Mouse (Mus musculus): ENCODE results near the gene Cldn3. TPM values are rescaled to one million over a fixed set of nuclear protein-coding genes. Genes with fewer than 3 reads are reported as not detected.

Gene Cldn3
- polyA plus RNA-seq, 1 experiment, result not detected

GRCm38 (mm10) chr5:134973081-134973480, 12.9 kb upstream of the Cldn3 start:
- H3K36me3 ChIP-seq (ENCODE audit: control insufficient read depth, insufficient read depth), result no peaks in the 10 kb centered on the region
- H3ac ChIP-seq (ENCODE audit: control insufficient read depth, insufficient read length, low read depth), result no peak overlapping the region
- H3K4me3 ChIP-seq (ENCODE audit: insufficient read depth, poor library complexity, severe bottlenecking), result no peak overlapping the region
- H3K79me2 ChIP-seq (ENCODE audit: control insufficient read depth, insufficient read depth), result no peaks in the 10 kb centered on the region
- TF ChIP-seq CTCF (IDR thresholded peaks at IDR 0.05; ENCODE audit: control insufficient read depth, insufficient read depth, insufficient read length), result no peak
- TF ChIP-seq MAX (IDR thresholded peaks at IDR 0.05), result no peak
- no peak for TF ChIP-seq FOSL1 (IDR thresholded peaks at IDR 0.05; ENCODE audit: insufficient read depth, low read length, poor library complexity, severe bottlenecking)
- TF ChIP-seq USF1 (IDR thresholded peaks at IDR 0.05; ENCODE audit: low read depth), result no peak
- no peak for TF ChIP-seq CEBPB (IDR thresholded peaks at IDR 0.05; ENCODE audit: low read depth)
- TF ChIP-seq MYOG (IDR thresholded peaks at IDR 0.05; ENCODE audit: control insufficient read depth, extremely low read depth, insufficient read length), result no peak
- TF ChIP-seq MYOD1 (IDR thresholded peaks at IDR 0.05; ENCODE audit: control insufficient read depth, insufficient read length, low read depth), result no peak
- no peaks in the 10 kb centered on the region for H3K27me3 ChIP-seq (ENCODE audit: control insufficient read depth, insufficient read depth, insufficient read length)
- no peaks in the 10 kb centered on the region for H3K79me3 ChIP-seq (ENCODE audit: low read depth)

- Histone ChIP-seq H3ac (ENCODE audit: control insufficient read depth, insufficient read length, low read depth) (no peak overlapping the region), H3K36me3 (ENCODE audit: control insufficient read depth, insufficient read depth) (no peaks in the 10 kb centered on the region), H3K79me2 (ENCODE audit: control insufficient read depth, insufficient read depth) (no peaks in the 10 kb centered on the region), H3K79me3 (ENCODE audit: low read depth) (no peaks in the 10 kb centered on the region), H3K27me3 (ENCODE audit: control insufficient read depth, insufficient read depth, insufficient read length) (no peaks in the 10 kb centered on the region), H3K4me3 (ENCODE audit: insufficient read depth, poor library complexity, severe bottlenecking) (no peak overlapping the region)
- TF ChIP-seq CTCF (IDR thresholded peaks at IDR 0.05; ENCODE audit: control insufficient read depth, insufficient read depth, insufficient read length) (no peak), MAX (IDR thresholded peaks at IDR 0.05) (no peak), USF1 (IDR thresholded peaks at IDR 0.05; ENCODE audit: low read depth) (no peak), MYOD1 (IDR thresholded peaks at IDR 0.05; ENCODE audit: control insufficient read depth, insufficient read length, low read depth) (no peak), CEBPB (IDR thresholded peaks at IDR 0.05; ENCODE audit: low read depth) (no peak), FOSL1 (IDR thresholded peaks at IDR 0.05; ENCODE audit: insufficient read depth, low read length, poor library complexity, severe bottlenecking) (no peak), MYOG (IDR thresholded peaks at IDR 0.05; ENCODE audit: control insufficient read depth, extremely low read depth, insufficient read length) (no peak)
Measured at GRCm38 (mm10) chr5:134973526-134973925, 12.5 kb upstream of the Cldn3 start.

GRCm38 (mm10) chr5:134974294-134974693, 11.7 kb upstream of the Cldn3 start:
- Histone ChIP-seq H3K4me3 (ENCODE audit: insufficient read depth, poor library complexity, severe bottlenecking) (no peak overlapping the region), H3K79me3 (ENCODE audit: low read depth) (no peaks in the 10 kb centered on the region), H3ac (ENCODE audit: control insufficient read depth, insufficient read length, low read depth) (no peak overlapping the region), H3K36me3 (ENCODE audit: control insufficient read depth, insufficient read depth) (no peaks in the 10 kb centered on the region), H3K27me3 (ENCODE audit: control insufficient read depth, insufficient read depth, insufficient read length) (no peaks in the 10 kb centered on the region), H3K79me2 (ENCODE audit: control insufficient read depth, insufficient read depth) (no peaks in the 10 kb centered on the region)
- no peak for TF ChIP-seq MYOD1 (IDR thresholded peaks at IDR 0.05; ENCODE audit: control insufficient read depth, insufficient read length, low read depth)
- no peak for TF ChIP-seq USF1 (IDR thresholded peaks at IDR 0.05; ENCODE audit: low read depth)
- no peak for TF ChIP-seq CEBPB (IDR thresholded peaks at IDR 0.05; ENCODE audit: low read depth)
- no peak for TF ChIP-seq MAX (IDR thresholded peaks at IDR 0.05)
- TF ChIP-seq CTCF (IDR thresholded peaks at IDR 0.05; ENCODE audit: control insufficient read depth, insufficient read depth, insufficient read length), result no peak
- no peak for TF ChIP-seq FOSL1 (IDR thresholded peaks at IDR 0.05; ENCODE audit: insufficient read depth, low read length, poor library complexity, severe bottlenecking)
- no peak for TF ChIP-seq MYOG (IDR thresholded peaks at IDR 0.05; ENCODE audit: control insufficient read depth, extremely low read depth, insufficient read length)

GRCm38 (mm10) chr5:134974921-134975320, 11.1 kb upstream of the Cldn3 start:
- H3K79me3 ChIP-seq (ENCODE audit: low read depth), result no peaks in the 10 kb centered on the region
- TF ChIP-seq FOSL1 (IDR thresholded peaks at IDR 0.05; ENCODE audit: insufficient read depth, low read length, poor library complexity, severe bottlenecking) (no peak), CEBPB (IDR thresholded peaks at IDR 0.05; ENCODE audit: low read depth) (no peak), MYOD1 (IDR thresholded peaks at IDR 0.05; ENCODE audit: control insufficient read depth, insufficient read length, low read depth) (no peak), MAX (IDR thresholded peaks at IDR 0.05) (no peak), USF1 (IDR thresholded peaks at IDR 0.05; ENCODE audit: low read depth) (no peak), MYOG (IDR thresholded peaks at IDR 0.05; ENCODE audit: control insufficient read depth, extremely low read depth, insufficient read length) (no peak)

GRCm38 (mm10) chr5:134976164-134976563, 9.8 kb upstream of the Cldn3 start:
- TF ChIP-seq MYOD1 (IDR thresholded peaks at IDR 0.05; ENCODE audit: control insufficient read depth, insufficient read length, low read depth) (no peak), FOSL1 (IDR thresholded peaks at IDR 0.05; ENCODE audit: insufficient read depth, low read length, poor library complexity, severe bottlenecking) (no peak), CEBPB (IDR thresholded peaks at IDR 0.05; ENCODE audit: low read depth) (no peak), MYOG (IDR thresholded peaks at IDR 0.05; ENCODE audit: control insufficient read depth, extremely low read depth, insufficient read length) (no peak), MAX (IDR thresholded peaks at IDR 0.05) (no peak), CTCF (IDR thresholded peaks at IDR 0.05; ENCODE audit: control insufficient read depth, insufficient read depth, insufficient read length) (no peak), USF1 (IDR thresholded peaks at IDR 0.05; ENCODE audit: low read depth) (no peak)
- Histone ChIP-seq H3K79me3 (ENCODE audit: low read depth) (no peaks in the 10 kb centered on the region), H3K4me3 (ENCODE audit: insufficient read depth, poor library complexity, severe bottlenecking) (no peak overlapping the region), H3K79me2 (ENCODE audit: control insufficient read depth, insufficient read depth) (no peaks in the 10 kb centered on the region), H3K36me3 (ENCODE audit: control insufficient read depth, insufficient read depth) (no peaks in the 10 kb centered on the region), H3K27me3 (ENCODE audit: control insufficient read depth, insufficient read depth, insufficient read length) (no peaks in the 10 kb centered on the region), H3ac (ENCODE audit: control insufficient read depth, insufficient read length, low read depth) (no peak overlapping the region)

More at GRCm38 (mm10) chr5:134974921-134975320, 11.1 kb upstream of the Cldn3 start:
- Histone ChIP-seq H3K79me2 (ENCODE audit: control insufficient read depth, insufficient read depth) (no peaks in the 10 kb centered on the region), H3K27me3 (ENCODE audit: control insufficient read depth, insufficient read depth, insufficient read length) (no peaks in the 10 kb centered on the region), H3K36me3 (ENCODE audit: control insufficient read depth, insufficient read depth) (no peaks in the 10 kb centered on the region), H3ac (ENCODE audit: control insufficient read depth, insufficient read length, low read depth) (no peak overlapping the region), H3K4me3 (ENCODE audit: insufficient read depth, poor library complexity, severe bottlenecking) (no peak overlapping the region)
